Mouse (Mus musculus) heart, embryonic 16.5 days (tissue): ENCODE results near the gene Arhgap24. TPM values are rescaled to one million over a fixed set of nuclear protein-coding genes. Genes with fewer than 3 reads are reported as not detected.

Source experiments
- ATAC-seq: fragments of 200-750 bp; cut with Nextera tagmentation; replicated peaks from 2 replicates; pipeline ENCODE4 v1.8.0; 2017; ENCODE audit warnings: moderate number of reproducible peaks; ENCODE audit not compliant: insufficient read depth, low FRiP score; ENCODE audit errors: extremely low read depth
- H3K27ac ChIP-seq: fragments of 300-500 bp; sonication (generic); 2 replicates; pipeline ENCODE4 v1.5.1; 2014; ENCODE audit warnings: mild to moderate bottlenecking, low read length, control low read depth, moderate library complexity
- H3K27me3 ChIP-seq: fragments of 300-500 bp; sonication (generic); 2 replicates; pipeline ENCODE4 v1.6.1; 2014; ENCODE audit warnings: low read length, mixed read lengths; ENCODE audit not compliant: control insufficient read depth, insufficient read depth
- H3K36me3 ChIP-seq: fragments of 300-500 bp; sonication (generic); 2 replicates; pipeline ENCODE4 v1.6.1; 2014; ENCODE audit not compliant: control insufficient read depth, insufficient read depth
- H3K4me1 ChIP-seq: fragments of 300-500 bp; sonication (generic); 2 replicates; pipeline ENCODE4 v1.6.1; 2014; ENCODE audit warnings: low read length, mixed read lengths; ENCODE audit not compliant: control insufficient read depth, insufficient read depth
- H3K4me2 ChIP-seq: fragments of 300-500 bp; sonication (generic); 2 replicates; pipeline ENCODE4 v1.6.1; 2014; ENCODE audit warnings: low read depth, mild to moderate bottlenecking, control low read depth, low read length
- H3K4me3 ChIP-seq: fragments of 300-500 bp; sonication (generic); 2 replicates; pipeline ENCODE4 v1.5.1; 2014; ENCODE audit warnings: mild to moderate bottlenecking, control low read depth, low read length
- H3K9ac ChIP-seq: fragments of 300-500 bp; sonication (generic); 2 replicates; pipeline ENCODE4 v1.6.1; 2014; ENCODE audit warnings: low read length, control low read depth
- H3K9me3 ChIP-seq: fragments of 300-500 bp; sonication (generic); replicated peaks from 2 replicates; pipeline ENCODE4 v1.6.1; 2016; ENCODE audit warnings: low read length; ENCODE audit not compliant: control insufficient read depth
- WGBS: fragments of 180-500 bp; shearing (Covaris S2); extraction: QIAGEN DNeasy Blood & Tissue Kit; methylation state at CpG from one replicate; pipeline ENCODE4 v1.1.7; 2014; 5-methylcytosine and 5-hydroxymethylcytosine counted together
- polyA plus RNA-seq: library from polyadenylated mRNA; unstranded; fragments of >200 nt; fragmentation: Nextera tagmentation; extraction: Ambion mirVana; gene quantifications from 2 replicates; pipeline ENCODE4 v1.2.1, GENCODE M21; 2015

Arhgap24 gene
- polyA plus RNA-seq, 1 experiment from 2014 or later: 18.2 TPM

- Histone ChIP-seq H3K27me3 (no peaks in the 10 kb centered on the region), H3K9me3 (no peaks in the 10 kb centered on the region), H3K9ac (no peak overlapping the region), H3K36me3 (no peaks in the 10 kb centered on the region), H3K27ac (no peak overlapping the region), H3K4me2 (no peak overlapping the region), H3K4me3 (no peak overlapping the region), H3K4me1 (0 out of 2 replicates have a peak, but pooled peaks cover 2% of the 10 kb centered on the region)
- WGBS: 55% methylated on average over 4 of the region's 4 CpGs
- no peak for ATAC-seq
These were observed 302.4 kb downstream of the Arhgap24 start for GRCm38 (mm10) chr5:102783585-102783984.

DNA sequence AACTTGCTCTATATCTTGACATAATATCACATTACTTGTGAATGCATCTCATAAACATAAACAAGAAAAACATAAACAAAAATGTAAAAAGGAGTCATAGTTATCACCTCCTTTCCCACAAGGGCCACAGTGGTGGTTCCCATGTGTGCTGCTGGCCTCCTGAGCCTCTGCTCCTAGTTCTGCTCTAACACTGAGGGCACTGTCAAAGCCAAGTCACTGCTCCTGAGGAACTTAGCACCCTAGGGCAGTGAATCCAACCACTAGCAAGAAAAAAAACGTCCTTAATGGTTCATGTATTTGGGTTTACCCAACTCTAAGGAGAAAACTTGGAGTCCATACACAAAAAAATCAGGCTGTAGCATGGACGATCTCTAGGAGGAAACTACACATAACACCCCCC lies 304.9 kb downstream of the Arhgap24 start:
- Histone ChIP-seq H3K36me3 (no peaks in the 10 kb centered on the region), H3K9me3 (no peaks in the 10 kb centered on the region), H3K4me1 (no peaks in the 10 kb centered on the region), H3K27ac (no peak overlapping the region), H3K27me3 (no peaks in the 10 kb centered on the region), H3K9ac (no peak overlapping the region), H3K4me2 (no peak overlapping the region), H3K4me3 (no peak overlapping the region)
- no peak for ATAC-seq
- WGBS: 68% methylated on average over 2 of the region's 2 CpGs

- Histone ChIP-seq H3K9ac (no peak overlapping the region), H3K4me2 (no peak overlapping the region), H3K36me3 (no peaks in the 10 kb centered on the region), H3K9me3 (no peaks in the 10 kb centered on the region), H3K4me1 (no peaks in the 10 kb centered on the region; the same call in 1 of the 2 replicates), H3K27me3 (no peaks in the 10 kb centered on the region), H3K27ac (no peak overlapping the region), H3K4me3 (no peak overlapping the region)
- ATAC-seq: no peak
- 68% methylated on average over 3 of the region's 3 CpGs for WGBS
These were observed 307.2 kb downstream of the Arhgap24 start for GRCm38 (mm10) chr5:102788437-102788836.

DNA sequence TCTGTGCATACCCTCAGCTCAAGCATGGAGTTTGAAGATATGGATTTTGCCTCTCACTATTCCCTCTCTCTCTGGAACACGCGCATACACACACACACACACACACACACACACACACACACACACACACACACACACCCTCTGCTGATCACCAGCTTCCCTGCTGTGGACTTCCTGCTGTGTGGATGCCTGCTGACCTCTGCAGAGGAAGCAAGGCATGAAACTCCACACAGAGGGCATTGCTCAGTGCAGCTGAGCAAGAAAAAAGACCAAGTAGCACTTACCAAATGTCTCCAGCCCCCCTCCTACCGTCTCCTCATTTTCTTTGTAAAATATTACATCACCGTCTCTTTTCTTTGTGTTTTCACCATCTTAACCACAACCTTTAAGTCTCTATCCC lies 310.1 kb downstream of the Arhgap24 start:
- Histone ChIP-seq H3K36me3 (no peaks in the 10 kb centered on the region), H3K27ac (no peak overlapping the region), H3K4me1 (peaks cover 3% of the 10 kb centered on the region), H3K9ac (no peak overlapping the region), H3K27me3 (no peaks in the 10 kb centered on the region), H3K4me2 (no peak overlapping the region), H3K9me3 (no peaks in the 10 kb centered on the region), H3K4me3 (no peak overlapping the region)
- ATAC-seq: no peak
- WGBS: 62% methylated on average over 4 of the region's 4 CpGs

- H3K4me2 ChIP-seq: no peak overlapping the region
- ATAC-seq: no peak
- no peaks in the 10 kb centered on the region for H3K36me3 ChIP-seq
These were observed 312.3 kb downstream of the Arhgap24 start for GRCm38 (mm10) chr5:102793536-102793935.

GRCm38 (mm10) chr5:102801469-102801868 lies 320.3 kb downstream of the Arhgap24 start:
- Histone ChIP-seq H3K9me3 (no peaks in the 10 kb centered on the region), H3K27me3 (no peaks in the 10 kb centered on the region), H3K4me3 (no peak overlapping the region), H3K9ac (no peak overlapping the region), H3K4me1 (no peaks in the 10 kb centered on the region), H3K4me2 (no peak overlapping the region), H3K27ac (no peak overlapping the region), H3K36me3 (no peaks in the 10 kb centered on the region)
- WGBS: 67% methylated on average over 3 of the region's 3 CpGs
- no peak for ATAC-seq

More at GRCm38 (mm10) chr5:102793536-102793935, 312.3 kb downstream of the Arhgap24 start:
- Histone ChIP-seq H3K27me3 (no peaks in the 10 kb centered on the region), H3K27ac (no peak overlapping the region), H3K4me1 (peaks cover 3% of the 10 kb centered on the region), H3K9ac (no peak overlapping the region), H3K9me3 (no peaks in the 10 kb centered on the region), H3K4me3 (no peak overlapping the region)
- WGBS: 76% methylated on average over 11 of the region's 11 CpGs

- no peaks in the 10 kb centered on the region for H3K4me1 ChIP-seq
- no peaks in the 10 kb centered on the region for H3K36me3 ChIP-seq
- no peaks in the 10 kb centered on the region for H3K9me3 ChIP-seq
- WGBS: 73% methylated on average over 6 of the region's 6 CpGs
- H3K27ac ChIP-seq: no peak overlapping the region
- H3K4me3 ChIP-seq: no peak overlapping the region
- H3K9ac ChIP-seq: no peak overlapping the region
- H3K4me2 ChIP-seq: no peak overlapping the region
- ATAC-seq: no peak
- H3K27me3 ChIP-seq: no peaks in the 10 kb centered on the region
These were observed 321.6 kb downstream of the Arhgap24 start for GRCm38 (mm10) chr5:102802833-102803232.

- no peaks in the 10 kb centered on the region for H3K4me1 ChIP-seq
- no peak overlapping the region for H3K4me3 ChIP-seq
- no peak for ATAC-seq
- no peak overlapping the region for H3K4me2 ChIP-seq
- WGBS: 62% methylated on average over 4 of the region's 4 CpGs
- H3K27me3 ChIP-seq: no peaks in the 10 kb centered on the region
- no peak overlapping the region for H3K27ac ChIP-seq
- H3K9ac ChIP-seq: no peak overlapping the region
- H3K36me3 ChIP-seq: no peaks in the 10 kb centered on the region
- H3K9me3 ChIP-seq: no peaks in the 10 kb centered on the region
These were observed 322.5 kb downstream of the Arhgap24 start for GRCm38 (mm10) chr5:102803675-102804074.

DNA sequence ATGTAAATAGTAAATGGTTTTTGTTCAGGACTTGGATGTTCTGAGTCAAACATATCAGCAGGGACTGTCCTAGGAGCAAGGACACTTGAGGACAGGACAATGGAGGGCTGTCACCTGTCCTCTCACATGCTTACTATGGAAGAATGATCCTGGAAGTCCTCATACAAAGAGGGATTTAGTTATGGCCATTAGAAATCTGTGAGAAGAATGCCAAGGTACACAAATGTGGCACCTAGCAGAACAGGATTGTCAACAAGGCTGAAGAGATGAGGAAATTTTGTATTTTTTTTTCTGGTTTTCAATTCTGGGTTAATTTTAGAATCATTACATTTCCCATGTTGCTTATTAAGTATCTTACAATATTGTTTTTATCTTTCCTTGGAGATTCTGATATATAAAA lies 326.3 kb downstream of the Arhgap24 start:
- no peak overlapping the region for H3K9ac ChIP-seq
- H3K27ac ChIP-seq: no peak overlapping the region
- no peaks in the 10 kb centered on the region for H3K36me3 ChIP-seq
- H3K9me3 ChIP-seq: no peaks in the 10 kb centered on the region
- ATAC-seq: no peak
- no peak overlapping the region for H3K4me2 ChIP-seq
- H3K4me3 ChIP-seq: no peak overlapping the region
- no peaks in the 10 kb centered on the region for H3K27me3 ChIP-seq
- H3K4me1 ChIP-seq: no peaks in the 10 kb centered on the region
